Mouse (Mus musculus) hematopoietic stem cell, adult 5-6 weeks (primary cell): ENCODE results near the gene Stk16. TPM values are rescaled to one million over a fixed set of nuclear protein-coding genes. Genes with fewer than 3 reads are reported as not detected.
A peak's percentile ranks its signal among the peaks of the same experiment; 100 is the strongest.

Source experiments
- ATAC-seq, 2 experiments: fragments of 125-278 bp in 1 of 2; replicated peaks in 1 of 2; 2 replicates each; pipeline ENCODE4 v1.8.0; 2016 to 2017; ENCODE audit warnings: inconsistent platforms in 2 of 2, mild to moderate bottlenecking in 2 of 2, moderate number of reproducible peaks in 2 of 2, low read depth in 1 of 2, moderate TSS enrichment in 1 of 2; ENCODE audit not compliant: low FRiP score in 2 of 2, poor library complexity in 2 of 2, severe bottlenecking in 2 of 2, insufficient read depth in 1 of 2, low TSS enrichment in 1 of 2
- total RNA-seq: library from RNA; stranded (forward); fragments of 172-1452, 232-1000 nt; gene quantifications from 2 replicates; pipeline ENCODE4 v1.2.3, GENCODE M21; 2017

Gene Stk16
- total RNA-seq, 1 experiment from 2014 or later, result 79.1 TPM

GRCm38 (mm10) chr1:75208967-75209678 is 1.5 kb upstream of the Stk16 start:
- peak; percentile 34 to 40; a peak in 2 of 4 replicates for ATAC-seq

- ATAC-seq, result no peak
Measured at GRCm38 (mm10) chr1:75211141-75211708, 587 bp downstream of the Stk16 start.

DNA sequence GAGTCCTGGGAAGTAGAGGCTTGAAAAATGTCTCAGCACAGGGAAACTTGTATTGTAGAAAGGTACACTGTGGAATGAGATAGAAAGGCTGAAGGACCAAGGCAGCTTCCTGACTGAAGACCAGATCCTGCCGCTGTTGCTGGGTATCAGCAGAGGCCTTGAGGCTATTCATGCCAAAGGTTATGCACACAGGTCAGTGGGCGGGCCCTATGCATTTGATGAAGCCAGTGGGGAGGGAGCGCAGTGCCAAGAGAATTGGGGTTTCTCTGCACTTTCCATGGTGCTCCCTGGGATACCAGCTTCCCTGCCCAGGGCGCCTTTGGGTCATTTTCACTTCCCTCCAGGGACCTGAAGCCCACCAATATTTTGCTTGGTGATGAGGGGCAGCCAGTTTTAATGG is 1.9 kb downstream of the Stk16 start:
- ATAC-seq, result no peak

GRCm38 (mm10) chr1:75213096-75213495 is 2.5 kb downstream of the Stk16 start:
- ATAC-seq, result peak; percentile 65 to 68

- ATAC-seq, result no peak
Measured at GRCm38 (mm10) chr1:75214442-75214841, 3.8 kb downstream of the Stk16 start.

GRCm38 (mm10) chr1:75214886-75215285 is 4.2 kb downstream of the Stk16 start:
- no peak for ATAC-seq

DNA sequence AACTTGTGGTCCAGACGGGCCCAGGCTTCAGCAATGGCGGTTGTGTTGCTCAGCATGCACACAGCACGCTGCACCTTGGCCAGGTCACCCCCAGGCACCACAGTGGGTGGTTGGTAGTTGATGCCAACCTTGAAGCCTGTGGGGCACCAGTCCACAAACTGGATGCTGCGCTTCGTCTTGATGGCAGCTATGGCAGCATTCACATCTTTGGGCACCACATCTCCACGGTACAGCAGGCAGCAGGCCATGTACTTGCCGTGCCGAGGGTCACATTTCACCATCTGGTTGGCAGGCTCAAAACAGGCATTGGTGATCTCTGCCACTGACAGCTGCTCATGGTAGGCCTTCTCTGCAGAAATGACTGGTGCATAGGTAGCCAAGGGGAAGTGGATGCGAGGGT is 5.1 kb downstream of the Stk16 start:
- no peak for ATAC-seq

DNA sequence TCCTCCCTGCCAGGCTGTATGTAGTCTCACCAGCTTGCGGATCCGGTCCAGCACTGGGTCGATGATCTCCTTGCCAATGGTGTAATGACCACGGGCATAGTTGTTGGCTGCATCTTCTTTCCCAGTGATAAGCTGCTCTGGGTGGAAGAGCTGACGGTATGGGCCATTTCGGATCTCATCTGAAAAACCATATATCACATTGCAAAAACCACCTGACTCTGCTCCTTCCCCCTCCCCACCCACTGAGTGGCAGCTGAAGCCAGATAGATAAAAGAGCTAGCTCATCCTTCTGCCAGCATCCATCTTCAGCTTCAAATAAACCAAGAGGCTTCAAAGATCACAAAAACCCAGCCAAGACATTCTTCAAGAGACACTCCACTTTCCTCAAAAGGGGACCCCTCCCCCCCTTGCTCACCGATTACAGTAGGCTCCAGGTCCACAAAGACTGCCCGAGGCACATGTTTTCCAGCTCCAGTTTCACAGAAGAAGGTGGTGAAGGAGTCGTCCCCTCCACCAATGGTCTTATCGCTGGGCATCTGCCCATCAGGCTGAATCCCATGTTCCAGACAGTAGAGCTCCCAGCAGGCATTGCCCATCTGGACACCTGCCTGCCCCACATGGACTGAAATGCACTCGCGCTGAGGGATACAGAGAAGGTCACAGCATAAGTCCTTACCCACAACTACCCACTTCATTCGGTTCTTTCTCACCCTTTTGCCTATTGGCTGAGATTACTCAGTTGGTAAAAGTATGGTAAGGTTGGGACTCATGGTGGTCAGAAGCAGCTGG is 6.4 kb downstream of the Stk16 start:
- ATAC-seq, result no peak

DNA sequence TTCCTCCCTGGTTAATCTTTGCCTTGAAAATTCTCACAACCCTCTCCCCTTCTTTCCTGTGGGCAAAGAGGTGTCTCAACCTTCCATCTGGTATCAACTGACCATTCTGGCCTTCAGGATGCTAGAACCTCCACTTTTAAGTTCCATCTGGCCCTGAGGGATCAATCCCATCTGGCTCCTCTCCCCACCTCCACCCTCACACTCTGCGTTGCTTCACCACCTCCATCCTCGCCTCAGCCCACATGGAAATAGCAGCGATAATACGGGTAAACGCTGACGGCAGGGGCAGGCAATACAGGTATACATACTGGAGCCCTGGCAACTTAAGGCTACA is 7.2 kb downstream of the Stk16 start:
- ATAC-seq, result no peak

GRCm38 (mm10) chr1:75218227-75219001 is 7.8 kb downstream of the Stk16 start:
- ATAC-seq, result peak; percentile 22 to 27; a peak in 3 of 4 replicates

DNA sequence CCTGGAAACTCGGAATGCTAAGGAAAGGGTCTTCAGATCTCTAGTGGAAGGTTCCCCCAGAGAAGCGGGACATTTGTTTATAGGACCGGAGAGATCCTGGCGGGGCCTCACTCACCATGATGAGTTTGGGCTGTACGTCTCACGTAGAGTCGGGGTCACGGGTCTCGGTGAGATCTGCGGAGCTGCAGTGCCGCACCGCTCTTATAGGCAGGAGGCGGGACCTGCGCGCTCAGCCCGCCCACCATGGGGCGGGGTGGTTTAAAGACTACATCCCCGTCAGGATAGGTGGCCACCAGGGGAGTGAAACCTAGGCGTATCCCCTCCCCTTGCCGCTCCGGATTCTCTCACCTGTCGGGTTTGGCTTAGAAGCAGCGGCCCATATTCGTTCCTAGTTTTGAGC is 8.4 kb downstream of the Stk16 start:
- ATAC-seq, result peak; percentile 84 to 86

DNA sequence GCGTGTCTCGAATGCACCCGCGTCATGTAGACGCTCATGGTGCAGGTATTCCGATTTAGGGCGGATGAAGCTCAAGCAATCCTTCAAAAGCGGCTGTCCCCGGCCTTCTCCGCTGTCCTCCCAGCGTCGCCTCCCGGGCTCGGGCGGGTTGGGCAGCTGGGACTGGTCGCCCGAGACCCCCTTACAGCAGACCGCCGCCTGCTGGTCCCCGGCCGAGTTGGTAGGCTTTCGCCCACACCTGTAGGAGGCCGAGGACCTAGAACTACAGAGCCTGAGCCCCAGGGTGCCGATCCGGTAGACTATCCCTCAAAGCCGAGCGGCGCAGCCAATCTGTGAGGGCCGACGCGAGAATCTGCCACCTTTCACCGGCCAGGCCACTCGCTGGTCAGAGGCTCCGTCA is 8.9 kb downstream of the Stk16 start, which contains the start of gene Tuba4a:
Gene Tuba4a, minus strand, starts transcription at position 335 of the 400 bp plus-strand sequence.
- ATAC-seq, result peak in 1 of 2 experiments; percentile 5; a peak in 1 of 4 replicates

GRCm38 (mm10) chr1:75221538-75221937 is 10.9 kb downstream of the Stk16 start:
- ATAC-seq, result no peak

DNA sequence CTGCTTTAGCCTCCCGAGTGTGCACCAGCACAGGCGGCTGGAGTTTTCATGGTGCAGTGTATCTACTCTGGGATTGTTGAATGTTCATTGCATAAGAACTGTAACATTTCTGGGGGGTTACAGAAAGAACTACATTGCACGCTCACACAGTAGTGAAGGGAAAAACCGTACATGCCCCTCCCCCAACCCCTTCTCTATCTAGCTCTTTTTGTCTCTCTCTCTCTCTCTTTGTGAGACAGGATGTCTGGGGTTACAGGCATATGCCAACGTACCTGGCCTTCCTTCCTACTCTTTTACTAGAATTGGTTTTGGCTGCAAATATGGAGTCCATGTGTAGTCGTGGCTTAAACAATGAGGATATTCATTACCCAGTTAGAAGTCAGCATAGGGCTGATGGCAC is 12.3 kb downstream of the Stk16 start:
- no peak for ATAC-seq

DNA sequence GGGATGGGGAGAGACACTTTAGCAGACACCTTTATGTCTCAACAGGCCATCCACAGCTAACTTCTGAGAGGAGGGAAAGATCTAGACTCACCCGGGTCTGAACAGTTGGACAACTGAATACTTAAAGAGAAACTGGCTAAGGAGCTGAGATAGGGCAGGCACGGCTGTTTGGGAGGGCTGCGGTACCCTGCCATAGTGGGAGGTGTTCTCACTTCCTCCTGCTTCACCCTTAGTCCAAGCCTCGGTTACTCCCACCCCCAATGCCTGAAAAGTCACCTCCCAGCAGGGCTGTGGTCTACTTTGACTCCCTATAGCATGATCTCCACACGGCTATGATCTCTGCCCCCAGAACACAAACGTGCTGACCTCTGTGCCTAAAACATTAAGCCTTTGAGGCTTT is 12.9 kb downstream of the Stk16 start:
- peak; percentile 48 to 53; a peak in 3 of 4 replicates for ATAC-seq

DNA sequence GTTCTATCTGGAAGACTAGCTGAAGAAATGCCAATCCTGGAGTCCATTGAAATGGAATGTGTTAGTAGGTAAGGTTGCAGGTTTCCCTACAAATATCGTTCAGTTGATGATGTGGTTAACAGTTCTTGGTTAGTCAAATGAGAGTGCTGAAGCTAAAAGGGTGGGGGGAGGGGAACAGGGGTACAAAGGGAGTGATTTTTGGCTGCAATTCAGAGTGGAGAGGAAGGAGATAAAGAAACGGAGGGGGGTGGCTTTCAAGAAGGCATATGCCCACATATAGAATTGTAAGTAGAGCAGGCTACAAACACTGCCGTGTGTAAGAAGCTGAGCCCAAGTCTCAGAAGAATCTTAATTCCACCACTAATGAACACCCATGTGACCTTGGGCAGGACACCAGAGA is 14.8 kb downstream of the Stk16 start:
- ATAC-seq, result no peak

DNA sequence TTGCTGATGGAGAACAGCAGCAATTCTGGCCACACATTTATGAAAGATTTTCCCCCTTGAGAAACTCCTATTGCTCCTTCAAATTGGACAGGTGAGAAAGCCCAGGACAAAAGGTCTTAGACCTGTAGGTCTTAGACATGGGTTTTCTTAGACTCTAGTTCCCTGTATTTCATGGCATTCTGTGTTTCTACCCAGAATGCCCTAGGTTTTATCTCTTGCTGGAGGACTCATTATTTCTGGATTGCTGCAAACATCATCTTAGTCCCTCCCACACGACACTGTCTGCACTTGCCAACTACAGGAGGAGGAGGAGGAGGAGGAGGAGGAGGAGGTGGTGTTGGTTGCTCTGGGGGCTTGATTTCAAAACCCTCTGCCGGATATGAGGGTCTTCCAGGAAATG is 15.5 kb downstream of the Stk16 start:
- ATAC-seq, result no peak

DNA sequence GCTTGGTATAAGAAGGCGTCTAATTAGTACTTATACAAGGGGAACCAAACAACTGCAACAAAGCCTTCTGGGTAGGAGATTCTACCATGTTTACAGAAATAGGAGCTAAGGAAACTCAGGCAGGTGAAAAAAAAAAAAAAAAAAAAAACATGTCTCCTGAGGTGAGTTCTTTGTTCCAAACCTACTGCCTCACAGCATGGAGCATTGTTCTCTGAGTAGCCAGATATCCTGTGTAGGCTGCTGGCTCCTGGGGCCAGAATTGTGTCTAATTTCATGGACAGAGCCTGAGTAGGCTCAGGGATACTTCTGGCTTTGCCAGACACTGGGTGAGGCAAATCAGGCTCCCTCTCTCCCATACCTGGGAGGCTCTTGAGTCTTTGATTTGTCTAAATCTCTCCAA is 17.0 kb downstream of the Stk16 start:
- no peak for ATAC-seq
